Mouse (Mus musculus) midbrain, embryonic 13.5 days (tissue): Measurements from ENCODE around the gene Gm14548. TPM values are rescaled to one million over a fixed set of nuclear protein-coding genes. Genes with fewer than 3 reads are reported as not detected.
"Not testable (repeated sequence)": the region's sequence is repeated elsewhere in the genome, so short reads cannot be mapped to it uniquely, and the experiment has no call there.

Experiments used
- ATAC-seq: fragments of 200-750 bp; cut with Nextera tagmentation; 2 replicates; pipeline ENCODE4 v1.8.0; 2017; ENCODE audit warnings: mild to moderate bottlenecking, moderate TSS enrichment, moderate library complexity
- H3K27ac ChIP-seq: fragments of 300-500 bp; sonication (generic); 2 replicates; pipeline ENCODE4 v1.5.1; 2015; ENCODE audit warnings: inconsistent platforms, mild to moderate bottlenecking, moderate library complexity
- H3K27me3 ChIP-seq: fragments of 300-500 bp; sonication (generic); 2 replicates; pipeline ENCODE4 v1.6.1; 2015; ENCODE audit warnings: mild to moderate bottlenecking, inconsistent platforms
- H3K36me3 ChIP-seq: fragments of 300-500 bp; sonication (generic); 2 replicates; pipeline ENCODE4 v1.6.1; 2015; ENCODE audit warnings: mild to moderate bottlenecking, inconsistent platforms
- H3K4me1 ChIP-seq: fragments of 300-500 bp; sonication (generic); replicated peaks from 2 replicates; pipeline ENCODE4 v1.6.1; 2015; ENCODE audit warnings: inconsistent platforms
- H3K4me2 ChIP-seq: fragments of 300-500 bp; sonication (generic); replicated peaks from 2 replicates; pipeline ENCODE4 v1.6.1; 2015; ENCODE audit warnings: moderate library complexity, mild to moderate bottlenecking, inconsistent platforms
- H3K4me3 ChIP-seq: fragments of 300-500 bp; sonication (generic); replicated peaks from 2 replicates; pipeline ENCODE4 v1.5.1; 2015; ENCODE audit warnings: mild to moderate bottlenecking, inconsistent platforms
- H3K9ac ChIP-seq: fragments of 300-500 bp; sonication (generic); replicated peaks from 2 replicates; pipeline ENCODE4 v1.6.1; 2015; ENCODE audit warnings: mild to moderate bottlenecking, inconsistent platforms
- H3K9me3 ChIP-seq: fragments of 300-500 bp; sonication (generic); 2 replicates; pipeline ENCODE4 v1.6.1; 2016; ENCODE audit warnings: mild to moderate bottlenecking, inconsistent platforms
- WGBS: fragments of 180-500 bp; shearing (Covaris S2); methylation state at CpG from one replicate; pipeline ENCODE4 v1.1.7; 2015; 5-methylcytosine and 5-hydroxymethylcytosine counted together
- polyA plus RNA-seq: library from polyadenylated mRNA; unstranded; fragments of >200 nt; fragmentation: Nextera tagmentation; extraction: Ambion mirVana; gene quantifications from 2 replicates; pipeline ENCODE4 v1.2.1, GENCODE M21; 2015

Gm14548 gene
- polyA plus RNA-seq: not detected in 2 replicates

- H3K27ac ChIP-seq, H3K9me3 ChIP-seq, H3K36me3 ChIP-seq, H3K9ac ChIP-seq, H3K4me2 ChIP-seq, H3K4me3 ChIP-seq, H3K27me3 ChIP-seq, ATAC-seq, H3K4me1 ChIP-seq: not testable (repeated sequence)
- WGBS: 66% methylated on average over 3 of the region's 3 CpGs
Observed at GRCm38 (mm10) chr7:3898036-3898590, at the start of gene Gm14548. Gm14548 (minus strand) TSS chr7:3898120.

DNA sequence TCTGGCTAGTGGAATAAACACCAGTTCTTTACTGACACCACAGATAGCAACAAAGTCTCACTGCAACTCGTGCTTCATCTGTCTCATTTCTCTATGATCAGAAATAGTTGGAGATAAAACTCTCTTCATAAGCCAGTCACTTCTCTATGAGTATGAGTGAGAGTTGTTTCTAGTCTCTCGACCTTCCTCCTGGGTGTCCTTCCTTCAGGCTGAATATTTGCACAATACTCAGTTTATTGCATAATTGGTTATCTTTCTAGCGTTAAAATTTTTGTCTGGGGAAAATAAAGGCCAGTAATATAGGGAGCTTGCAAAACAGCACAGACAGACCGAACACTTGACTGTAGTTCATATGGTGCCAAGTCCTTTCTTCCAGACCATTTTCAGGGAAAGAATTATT, 48.2 kb upstream of the Gm14548 start:
- no peak overlapping the region for H3K4me2 ChIP-seq
- H3K36me3 ChIP-seq: no peaks in the 10 kb centered on the region
- H3K9ac ChIP-seq: no peak overlapping the region
- H3K27ac ChIP-seq: no peak overlapping the region
- WGBS: 73% methylated on average over 4 of the region's 4 CpGs
- no peaks in the 10 kb centered on the region for H3K9me3 ChIP-seq
- H3K4me1 ChIP-seq: no peaks in the 10 kb centered on the region
- no peak for ATAC-seq
- H3K27me3 ChIP-seq: no peaks in the 10 kb centered on the region
- H3K4me3 ChIP-seq: no peak overlapping the region

DNA sequence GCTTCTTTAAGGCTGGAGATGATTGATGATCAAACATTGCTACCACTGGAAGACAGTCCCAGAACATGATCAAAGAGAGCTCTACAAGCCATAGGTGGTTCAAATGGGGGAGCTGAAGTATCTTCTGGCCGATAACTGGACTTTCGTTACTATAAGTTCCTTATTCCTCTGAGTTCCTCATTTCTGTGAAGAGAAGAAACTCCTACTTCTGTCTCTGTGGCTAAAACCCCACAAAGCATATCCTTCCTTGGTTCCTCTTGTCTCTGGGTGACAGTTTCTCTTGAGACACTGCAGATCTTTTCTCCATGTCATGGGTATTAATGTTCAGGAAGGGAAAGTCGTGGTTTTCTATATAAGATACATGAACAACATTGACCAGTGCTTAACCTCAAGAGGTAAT, 43.0 kb upstream of the Gm14548 start:
- no peak for ATAC-seq
- no peak overlapping the region for H3K4me2 ChIP-seq
- H3K4me3 ChIP-seq: no peak overlapping the region
- H3K4me1 ChIP-seq: no peaks in the 10 kb centered on the region
- H3K27me3 ChIP-seq: no peaks in the 10 kb centered on the region
- no peak overlapping the region for H3K9ac ChIP-seq
- no peak overlapping the region for H3K27ac ChIP-seq
- 75% methylated on average over 3 of the region's 3 CpGs for WGBS
- H3K9me3 ChIP-seq: no peaks in the 10 kb centered on the region
- no peaks in the 10 kb centered on the region for H3K36me3 ChIP-seq

DNA sequence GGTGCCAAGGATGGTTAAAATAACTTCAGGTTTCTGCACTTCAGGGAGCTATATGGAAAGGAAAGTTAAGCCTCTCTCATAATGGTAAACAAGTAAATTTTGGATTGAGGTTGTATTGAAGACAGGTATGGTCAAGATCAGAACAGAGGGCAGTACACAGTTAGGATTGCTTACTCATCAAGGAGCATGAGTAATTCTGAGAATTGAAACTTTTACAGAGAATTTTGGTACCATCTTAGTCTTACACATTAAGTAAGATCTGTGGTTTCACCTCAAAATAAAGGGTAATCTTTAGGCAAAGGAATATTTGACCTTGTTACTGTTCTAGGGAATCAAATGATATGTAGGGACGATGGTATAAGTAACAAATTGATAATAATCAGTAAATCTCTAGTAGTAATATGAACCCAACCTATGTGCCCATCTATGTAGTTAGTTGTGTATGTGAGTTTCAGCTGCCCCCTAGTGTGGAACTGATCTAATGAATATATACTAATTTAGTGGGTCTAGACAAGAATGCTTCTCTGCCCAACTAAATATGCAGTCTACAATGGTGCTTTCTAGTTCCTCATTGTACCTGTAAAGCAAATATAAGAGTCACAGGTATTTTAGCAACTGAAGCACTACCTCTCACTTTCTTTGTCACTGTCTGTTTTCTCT, 42.1 kb upstream of the Gm14548 start:
- no peak for ATAC-seq
- Histone ChIP-seq H3K36me3 (no peaks in the 10 kb centered on the region), H3K27me3 (no peaks in the 10 kb centered on the region), H3K9ac (no peak overlapping the region), H3K4me2 (no peak overlapping the region), H3K4me3 (no peak overlapping the region), H3K27ac (no peak overlapping the region), H3K4me1 (no peaks in the 10 kb centered on the region), H3K9me3 (no peaks in the 10 kb centered on the region)
- 67% methylated on average over 1 of the region's 1 CpGs for WGBS

DNA sequence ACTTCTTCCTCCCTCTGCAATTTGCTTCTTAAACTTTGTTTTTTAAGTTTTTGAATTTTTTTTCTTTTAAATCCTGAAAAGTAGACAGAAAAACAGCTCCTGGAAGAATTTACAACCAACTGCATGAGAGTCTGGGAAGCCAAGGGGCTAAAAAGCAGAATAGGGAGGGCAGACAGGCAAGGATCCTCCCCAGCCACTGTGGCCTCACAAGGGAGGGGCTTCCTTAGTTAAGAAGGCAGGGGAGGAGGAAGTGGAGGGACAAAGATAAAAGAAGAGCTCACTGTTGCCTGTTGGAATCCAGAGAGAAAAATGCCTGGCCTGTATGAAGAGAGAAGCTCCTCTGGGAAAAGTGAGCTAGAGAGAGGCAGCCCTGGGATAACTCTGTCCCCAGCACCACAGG, 37.6 kb upstream of the Gm14548 start:
- H3K27ac ChIP-seq, H3K36me3 ChIP-seq, H3K9ac ChIP-seq, H3K4me2 ChIP-seq, H3K27me3 ChIP-seq, ATAC-seq, H3K9me3 ChIP-seq, H3K4me1 ChIP-seq, H3K4me3 ChIP-seq: not testable (repeated sequence)

- not testable (repeated sequence) for H3K27me3 ChIP-seq, H3K4me2 ChIP-seq, H3K27ac ChIP-seq, H3K9ac ChIP-seq, ATAC-seq, H3K4me3 ChIP-seq, H3K36me3 ChIP-seq, H3K9me3 ChIP-seq, H3K4me1 ChIP-seq
- 70% methylated on average over 2 of the region's 2 CpGs for WGBS
Observed at GRCm38 (mm10) chr7:3915387-3915786, 17.5 kb upstream of the Gm14548 start, which contains the start of gene Lilra6. Lilra6 (minus strand) TSS chr7:3915503.

- Histone ChIP-seq H3K27ac (no peak overlapping the region), H3K9me3 (peaks cover 5% of the 10 kb centered on the region; the same call in 1 of the 2 replicates), H3K27me3 (no peaks in the 10 kb centered on the region), H3K4me1 (no peaks in the 10 kb centered on the region), H3K9ac (no peak overlapping the region), H3K36me3 (no peaks in the 10 kb centered on the region), H3K4me2 (no peak overlapping the region), H3K4me3 (no peak overlapping the region)
- WGBS: 23% methylated on average over 1 of the region's 1 CpGs
- no peak for ATAC-seq
Observed at GRCm38 (mm10) chr7:3903704-3904103, 5.8 kb upstream of the Gm14548 start.

DNA sequence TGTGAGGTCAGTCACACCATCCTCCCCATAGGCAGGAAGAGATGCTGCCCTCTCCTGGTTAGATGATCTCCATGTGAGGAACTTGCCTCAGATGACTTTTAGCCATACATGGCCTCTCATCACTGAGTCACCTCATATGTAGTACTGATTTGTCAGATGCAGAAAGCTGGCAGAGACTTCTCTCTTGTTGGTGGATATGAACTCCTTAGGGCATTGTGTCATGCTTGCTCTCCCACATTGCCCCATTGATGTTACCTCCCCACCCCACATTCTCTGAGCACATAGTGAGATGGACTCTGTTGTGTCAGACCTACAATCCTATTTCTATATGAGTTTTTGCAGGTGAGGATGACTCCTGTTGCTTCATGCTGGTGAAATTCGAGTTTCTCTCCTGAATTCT, 22.9 kb downstream of the Gm14548 start:
- H3K36me3 ChIP-seq, H3K27ac ChIP-seq, H3K4me3 ChIP-seq, ATAC-seq, H3K27me3 ChIP-seq, H3K9ac ChIP-seq, H3K4me1 ChIP-seq, H3K9me3 ChIP-seq, H3K4me2 ChIP-seq: not testable (repeated sequence)
- no CpG with 5 or more reads among the region's 1 CpGs for WGBS

- H3K27me3 ChIP-seq, H3K4me2 ChIP-seq, H3K27ac ChIP-seq, H3K4me3 ChIP-seq, H3K4me1 ChIP-seq, H3K36me3 ChIP-seq, ATAC-seq, H3K9me3 ChIP-seq, H3K9ac ChIP-seq: not testable (repeated sequence)
- no CpG with 5 or more reads among the region's 2 CpGs for WGBS
Observed at GRCm38 (mm10) chr7:3844951-3845350, 53.0 kb downstream of the Gm14548 start, which contains the start of gene Pira2. Pira2 (minus strand) TSS chr7:3845051.

DNA sequence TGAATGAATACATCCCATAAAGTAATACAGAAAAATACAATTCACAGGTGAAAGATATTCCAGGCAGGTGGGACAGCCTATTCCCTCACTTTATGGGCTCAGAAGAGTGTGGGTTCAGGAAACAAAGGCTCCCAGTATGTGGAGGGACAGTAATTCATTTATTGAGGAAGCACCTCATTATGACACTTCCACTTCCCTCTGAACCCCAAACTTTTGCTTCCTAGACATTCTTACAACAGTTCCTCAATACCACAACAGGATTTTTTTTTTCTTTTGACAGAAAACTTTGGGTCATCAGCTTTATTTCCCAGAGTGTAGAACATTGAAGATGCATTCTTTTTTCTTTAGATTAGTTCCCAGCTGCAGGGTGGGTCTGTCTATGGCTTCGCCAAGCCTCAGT, 60.1 kb downstream of the Gm14548 start:
- ATAC-seq, H3K36me3 ChIP-seq, H3K4me3 ChIP-seq, H3K4me1 ChIP-seq, H3K27ac ChIP-seq, H3K9me3 ChIP-seq, H3K9ac ChIP-seq, H3K27me3 ChIP-seq, H3K4me2 ChIP-seq: not testable (repeated sequence)
- no CpG with 5 or more reads among the region's 1 CpGs for WGBS

Other genes starting within 250 kb of the Gm14548 start
- 16.5 and 16.8 TPM in 2 replicates for gene Leng1, start 232.3 kb downstream of the Gm14548 start, polyA plus RNA-seq
- 4.0 and 4.3 TPM in 2 replicates for gene Tmc4, start 220.6 kb downstream of the Gm14548 start, polyA plus RNA-seq
- gene Tsen34, start 205.3 kb downstream of the Gm14548 start, polyA plus RNA-seq: 205 and 225 TPM in 2 replicates
- gene Mboat7, start 204.6 kb downstream of the Gm14548 start, polyA plus RNA-seq: 53.4 and 54.5 TPM in 2 replicates
- gene Rps9, start 194.1 kb downstream of the Gm14548 start, polyA plus RNA-seq: 994 and 1,009 TPM in 2 replicates
- 0.15 and 0.37 TPM in 2 replicates for gene Pirb, start 177.7 kb downstream of the Gm14548 start, polyA plus RNA-seq
- not detected in 2 replicates for gene Gm15448, start 72.4 kb downstream of the Gm14548 start, polyA plus RNA-seq
- not detected in 2 replicates for gene Pira2, start 53.1 kb downstream of the Gm14548 start, polyA plus RNA-seq
- gene Lilra6, start 17.4 kb upstream of the Gm14548 start, polyA plus RNA-seq: not detected in 2 replicates
- 1.8 and 2.2 TPM in 2 replicates for gene Lair1, start 165.1 kb upstream of the Gm14548 start, polyA plus RNA-seq
- 106 and 124 TPM in 2 replicates for gene Ttyh1, start 221.3 kb upstream of the Gm14548 start, polyA plus RNA-seq
- 84.4 and 97.1 TPM in 2 replicates for gene Leng8, start 238.9 kb upstream of the Gm14548 start, polyA plus RNA-seq